Mouse (Mus musculus) midbrain, postnatal 0 days (tissue): ENCODE data around the gene Cdc42ep5. TPM values are rescaled to one million over a fixed set of nuclear protein-coding genes. Genes with fewer than 3 reads are reported as not detected.

Experiments used
- ATAC-seq: fragments of 200-750 bp; cut with Nextera tagmentation; 2 replicates; pipeline ENCODE4 v1.8.0; 2017; ENCODE audit warnings: moderate number of reproducible peaks, mild to moderate bottlenecking, moderate TSS enrichment, moderate library complexity; ENCODE audit not compliant: low FRiP score
- DNase-seq: peaks from one replicate; pipeline ENCODE4 v3.0.0-alpha.2; 2015; ENCODE audit warnings: low spot score
- H3K27ac ChIP-seq: fragments of 300-500 bp; sonication (generic); 2 replicates; pipeline ENCODE4 v1.5.1; 2014; ENCODE audit warnings: low read depth, mild to moderate bottlenecking, low read length, mixed read lengths
- H3K27me3 ChIP-seq: fragments of 300-500 bp; sonication (generic); 2 replicates; pipeline ENCODE4 v1.6.1; 2014; ENCODE audit warnings: low read length, control low read depth, mixed read lengths; ENCODE audit not compliant: insufficient read depth
- H3K36me3 ChIP-seq: fragments of 300-500 bp; sonication (generic); 2 replicates; pipeline ENCODE4 v1.6.1; 2014; ENCODE audit warnings: low read length, control low read depth, mixed read lengths; ENCODE audit not compliant: insufficient read depth
- H3K4me1 ChIP-seq: fragments of 300-500 bp; sonication (generic); 2 replicates; pipeline ENCODE4 v1.6.1; 2014; ENCODE audit warnings: mild to moderate bottlenecking, control low read depth, antibody characterized with exemption, low read length, mixed read lengths; ENCODE audit not compliant: insufficient read depth
- H3K4me2 ChIP-seq: fragments of 300-500 bp; sonication (generic); 2 replicates; pipeline ENCODE4 v1.6.1; 2014; ENCODE audit warnings: low read depth, mild to moderate bottlenecking, low read length, mixed read lengths; ENCODE audit not compliant: poor library complexity, severe bottlenecking
- H3K4me3 ChIP-seq: fragments of 300-500 bp; sonication (generic); 2 replicates; pipeline ENCODE4 v1.5.1; 2014; ENCODE audit warnings: low read depth, mild to moderate bottlenecking, low read length, moderate library complexity
- H3K9ac ChIP-seq: fragments of 300-500 bp; sonication (generic); replicated peaks from 2 replicates; pipeline ENCODE4 v1.6.1; 2014; ENCODE audit warnings: mild to moderate bottlenecking, low read length, moderate library complexity, mixed read lengths; ENCODE audit not compliant: poor library complexity, severe bottlenecking
- H3K9me3 ChIP-seq: fragments of 300-500 bp; sonication (generic); 2 replicates; pipeline ENCODE4 v1.6.1; 2016; ENCODE audit warnings: low read length, control low read depth
- CTCF ChIP-seq: IDR thresholded peaks from 2 replicates; pipeline ENCODE4 v1.5.1; 2016; ENCODE audit warnings: antibody characterized with exemption, mild to moderate bottlenecking
- WGBS: fragments of 180-500 bp; shearing (Covaris S2); extraction: QIAGEN DNeasy Blood & Tissue Kit; methylation state at CpG from one replicate; pipeline ENCODE4 v1.1.7; 2014; 5-methylcytosine and 5-hydroxymethylcytosine counted together
- polyA plus RNA-seq: library from polyadenylated mRNA; unstranded; fragments of >200 nt; fragmentation: Nextera tagmentation; extraction: Ambion mirVana; gene quantifications from 2 replicates; pipeline ENCODE4 v1.2.1, GENCODE M21; 2015
- total RNA-seq: library from RNA; depleted of rRNA; stranded (reverse); fragments of >200 nt; gene quantifications from 2 replicates; pipeline ENCODE4 v1.2.3, GENCODE M21; 2014

The Cdc42ep5 gene
- total and polyA plus RNA-seq, 2 experiments from 2014 or later = 8.5 to 9.7 TPM

DNA sequence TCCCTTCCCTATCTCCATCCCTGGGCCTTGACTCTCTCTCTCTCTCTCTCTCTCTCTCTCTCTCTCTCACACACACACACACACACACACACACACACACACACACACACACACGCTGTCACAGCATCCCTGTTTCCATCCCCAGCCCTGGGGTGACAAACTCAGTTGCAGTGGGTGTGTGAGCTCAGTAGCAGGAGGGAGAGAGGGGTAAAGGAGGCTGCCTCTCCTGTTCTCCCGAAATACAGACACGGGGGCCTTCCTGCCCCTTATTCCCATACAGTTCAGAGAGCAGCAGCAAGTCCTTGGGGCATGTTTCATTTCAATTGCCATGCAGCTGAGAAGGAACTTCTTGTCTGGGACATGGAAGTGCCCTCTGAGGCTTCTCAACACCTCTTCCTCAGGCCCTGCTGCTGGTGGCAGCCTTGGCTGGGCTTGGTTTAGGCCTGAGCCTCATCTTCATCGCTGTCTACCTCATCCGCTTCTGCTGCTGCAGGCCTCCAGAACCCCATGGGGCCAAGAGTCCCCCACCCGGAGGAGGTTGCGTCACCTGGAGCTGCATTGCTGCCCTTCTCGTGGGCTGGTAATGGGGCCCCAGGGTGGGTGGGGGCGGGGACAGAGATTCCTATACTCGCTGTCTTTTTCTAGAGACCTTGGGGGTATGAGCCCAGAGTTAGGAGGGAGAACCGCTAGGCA is 42.4 kb downstream of the Cdc42ep5 start:
- H3K4me1 ChIP-seq = peaks cover 17% of the 10 kb centered on the region
- peak overlapping the region; percentile 33; the same call in 1 of the 2 replicates for H3K9ac ChIP-seq
- H3K27ac ChIP-seq = peak overlapping the region; percentile 83
- TF ChIP-seq CTCF = no peak
- 0 out of 2 replicates have a peak, but pooled peaks cover 4% of the 10 kb centered on the region for H3K36me3 ChIP-seq
- 33% methylated on average over 11 of the region's 11 CpGs for WGBS
- no peaks in the 10 kb centered on the region for H3K9me3 ChIP-seq
- peak overlapping the region; percentile 81 for H3K4me2 ChIP-seq
- no peaks in the 10 kb centered on the region for H3K27me3 ChIP-seq
- DNase-seq = no peak
- peak overlapping the region; percentile 10; the same call in 1 of the 2 replicates for H3K4me3 ChIP-seq
- no peak for ATAC-seq

DNA sequence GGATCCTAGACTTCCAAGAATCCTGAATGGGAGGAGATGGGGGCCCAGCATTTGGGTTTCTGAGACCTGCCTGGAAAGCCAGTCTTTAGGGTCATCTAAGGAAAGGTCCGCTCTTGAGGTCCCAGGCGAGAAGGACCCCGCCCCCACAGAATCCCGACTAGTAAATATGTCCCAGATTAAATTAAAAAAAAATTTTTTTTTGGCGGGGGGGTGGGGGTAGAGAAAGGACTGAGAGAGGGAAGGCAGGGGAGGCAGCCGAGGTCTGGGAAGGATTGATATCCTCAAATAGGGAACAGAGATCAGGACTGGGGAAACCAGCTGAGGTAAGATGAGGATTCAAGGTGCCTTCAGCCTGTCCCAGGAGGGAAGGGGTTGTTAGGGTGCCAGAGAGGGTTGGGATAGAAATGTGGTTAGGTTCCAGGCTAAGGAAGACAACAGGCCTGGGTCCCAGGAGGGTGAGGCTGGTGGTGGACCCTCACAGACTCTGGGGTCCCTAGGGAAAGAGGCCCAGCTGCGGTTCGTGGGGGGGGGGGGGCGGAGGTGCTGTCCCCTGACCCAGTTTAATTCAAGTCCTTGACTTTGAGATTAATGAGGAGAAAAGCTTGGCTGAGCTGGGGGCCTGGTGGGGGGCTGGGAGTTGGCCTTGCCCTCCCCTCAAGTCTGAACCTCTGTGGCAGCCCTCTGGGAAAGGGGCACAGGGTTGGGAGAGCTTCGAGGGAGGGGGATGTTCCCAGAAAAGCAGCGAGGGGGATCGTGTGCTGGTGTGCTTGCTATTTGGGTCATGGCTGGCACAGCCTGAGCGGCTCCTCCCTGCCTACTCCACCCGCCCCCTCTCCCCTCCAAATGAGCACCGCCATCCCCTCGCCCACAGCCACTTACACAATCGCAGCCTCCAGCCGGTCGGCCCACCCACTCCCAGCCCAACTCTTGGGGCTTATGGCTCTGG is 44.4 kb downstream of the Cdc42ep5 start:
- Histone ChIP-seq H3K9me3 (no peaks in the 10 kb centered on the region), H3K4me1 (peaks cover 17% of the 10 kb centered on the region), H3K4me2 (peak overlapping the region; percentile 81), H3K27me3 (no peaks in the 10 kb centered on the region), H3K27ac (peak overlapping the region; percentile 83), H3K36me3 (no peaks in the 10 kb centered on the region), H3K4me3 (peak overlapping the region; percentile 81), H3K9ac (peak overlapping the region; percentile 98)
- ATAC-seq (0 out of 2 replicates have a peak, but pooled peaks have one; percentile 1), DNase-seq (peak; percentile 74)
- TF ChIP-seq CTCF = no peak
- WGBS = 3% methylated on average over 18 of the region's 19 CpGs

DNA sequence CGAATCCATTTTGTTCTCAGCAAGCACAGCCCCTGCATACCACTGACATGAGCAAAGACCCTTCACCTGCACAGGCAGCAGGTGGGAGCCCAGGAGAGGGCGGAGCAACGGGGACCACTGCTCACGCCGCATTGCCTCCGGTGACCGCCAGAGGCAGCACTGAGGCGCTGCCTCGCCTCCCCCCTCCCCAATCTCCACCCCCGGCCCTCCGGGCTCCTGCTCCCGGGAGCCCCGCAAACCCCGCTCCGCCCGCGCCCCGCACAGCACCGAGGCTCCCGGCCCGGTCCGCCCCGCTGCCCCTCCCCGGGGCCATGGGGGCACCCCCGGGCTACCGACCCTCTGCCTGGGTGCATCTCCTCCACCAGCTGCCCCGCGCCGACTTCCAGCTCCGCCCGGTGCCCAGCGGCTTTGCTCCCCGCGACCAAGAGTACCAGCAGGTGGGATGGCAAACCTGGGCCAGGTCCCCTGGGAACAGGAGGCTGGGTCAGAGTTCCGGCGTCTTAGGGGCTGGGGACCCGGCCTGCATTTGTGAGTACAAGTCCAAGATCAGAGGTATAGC is 45.2 kb downstream of the Cdc42ep5 start, which contains the start of gene Ttyh1:
Ttyh1 (plus strand) TSS at position 65 of the 559 bp plus-strand sequence.
- Histone ChIP-seq H3K27ac (peak within 1 kb of the TSS; percentile 83), H3K4me2 (peak within 1 kb of the TSS; percentile 81), H3K4me1 (peaks cover 13% of the 10 kb centered on the region), H3K4me3 (peak within 1 kb of the TSS; percentile 81), H3K27me3 (no peaks in the 10 kb centered on the region), H3K36me3 (no peaks in the 10 kb centered on the region), H3K9ac (peak within 1 kb of the TSS; percentile 98), H3K9me3 (no peaks in the 10 kb centered on the region)
- DNase-seq (peak; percentile 72), ATAC-seq (peak; percentile 38)
- TF ChIP-seq CTCF = peak; percentile 83
- under 1% methylated on average over 28 of the region's 37 CpGs for WGBS

DNA sequence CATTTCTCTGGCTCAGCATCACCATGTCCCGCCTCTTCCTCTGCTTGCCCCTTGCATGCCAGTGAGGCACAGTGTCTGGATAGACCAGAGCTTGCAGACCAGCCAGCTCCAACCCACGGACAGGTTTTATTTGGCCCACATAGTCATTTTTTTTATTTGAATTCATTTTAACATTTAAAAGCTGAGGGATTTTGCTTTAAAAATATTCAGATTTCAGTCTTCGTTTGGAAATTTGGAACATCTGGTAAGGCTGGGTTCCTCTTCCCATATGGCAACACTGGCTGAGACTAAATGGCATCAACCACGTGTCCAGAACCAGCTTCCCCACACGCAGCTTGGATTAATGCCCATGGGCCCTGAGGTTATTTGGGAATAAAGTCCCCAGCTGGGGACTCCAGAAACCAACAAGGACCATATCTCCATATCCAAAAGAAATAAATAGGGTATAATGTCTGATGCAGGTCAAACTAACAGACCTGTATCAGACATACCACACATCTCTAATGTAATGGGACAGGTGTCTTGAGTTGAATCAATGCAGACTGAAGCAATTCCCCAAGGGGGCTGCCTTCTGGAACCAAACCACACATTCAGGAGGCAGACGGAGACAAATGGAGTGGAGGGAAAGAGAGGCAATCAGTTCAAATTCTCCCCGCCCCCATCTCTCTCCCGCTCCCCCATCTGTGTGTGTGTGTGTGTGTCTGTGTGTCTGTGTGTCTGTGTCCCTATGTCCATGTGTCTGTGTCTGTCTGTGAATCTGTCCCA is 47.4 kb downstream of the Cdc42ep5 start:
- ATAC-seq = no peak
- Histone ChIP-seq H3K4me2 (no peak overlapping the region), H3K27ac (no peak overlapping the region), H3K4me1 (peaks cover 3% of the 10 kb centered on the region; the same call in 1 of the 2 replicates), H3K9me3 (no peaks in the 10 kb centered on the region), H3K9ac (no peak overlapping the region), H3K27me3 (no peaks in the 10 kb centered on the region), H3K36me3 (no peaks in the 10 kb centered on the region), H3K4me3 (no peak overlapping the region)
- 66% methylated on average over 8 of the region's 8 CpGs for WGBS
- TF ChIP-seq CTCF = no peak
- DNase-seq = no peak

GRCm38 (mm10) chr7:4111766-4112165 is 52.9 kb downstream of the Cdc42ep5 start:
- H3K9ac ChIP-seq = no peak overlapping the region
- H3K4me2 ChIP-seq = no peak overlapping the region
- H3K9me3 ChIP-seq = no peaks in the 10 kb centered on the region
- H3K4me1 ChIP-seq = no peaks in the 10 kb centered on the region
- ATAC-seq (no peak), DNase-seq (peak; percentile 54)
- TF ChIP-seq CTCF = no peak
- H3K27ac ChIP-seq = 0 out of 2 replicates have a peak overlapping the region, but pooled peaks have one; percentile 18
- no peaks in the 10 kb centered on the region for H3K36me3 ChIP-seq
- no peak overlapping the region for H3K4me3 ChIP-seq
- no peaks in the 10 kb centered on the region for H3K27me3 ChIP-seq
- WGBS = 44% methylated on average over 3 of the region's 3 CpGs
